Mouse (Mus musculus) small intestine, adult 2 months (tissue): Measurements from ENCODE around the gene Vdac2.

Experiments used
- CTCF ChIP-seq: fragments of 200-500 bp; IDR thresholded peaks from 2 replicates; pipeline ENCODE4 v1.5.1; 2012; ENCODE audit warnings: low read depth, mild to moderate bottlenecking, control low read depth, inconsistent platforms, low read length, moderate library complexity, mixed read lengths; ENCODE audit not compliant: insufficient replicate concordance, insufficient read length; ENCODE audit errors: extremely low read depth
- POLR2A ChIP-seq: fragments of 200-500 bp; IDR thresholded peaks from 2 replicates; pipeline ENCODE4 v1.6.1; 2012; ENCODE audit warnings: low read depth, mild to moderate bottlenecking, control low read depth, inconsistent platforms, low read length, moderate library complexity

DNA sequence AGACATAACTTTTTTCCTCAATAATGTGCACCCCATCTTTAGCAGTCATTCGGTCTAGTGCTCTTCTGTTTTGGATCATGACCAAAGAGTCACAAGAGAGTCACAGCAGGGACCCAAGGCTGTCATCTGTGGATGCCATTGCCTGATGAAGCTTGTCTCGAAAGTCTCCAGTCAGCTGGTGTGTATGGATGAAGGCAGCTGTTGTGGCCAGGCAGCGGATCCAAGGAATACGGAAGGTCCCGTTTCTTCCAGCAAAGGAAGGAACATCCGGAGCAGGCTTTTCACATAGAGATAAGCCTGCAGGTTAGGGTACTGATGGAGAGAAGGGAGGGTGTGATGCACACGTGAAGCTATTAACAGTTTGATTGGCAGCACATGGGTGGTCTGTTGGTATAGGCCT, 23.4 kb upstream of the Vdac2 start:
- TF ChIP-seq POLR2A (no peak), CTCF (no peak)
